Mouse (Mus musculus): ENCODE results near the gene Epb41. TPM values are rescaled to one million over a fixed set of nuclear protein-coding genes. Genes with fewer than 3 reads are reported as not detected.

Epb41 gene
- polyA plus RNA-seq, 1 experiment from 2014 or later, result 91.9 TPM

- Histone ChIP-seq H3K27ac (no peak overlapping the region), H3K36me3 (ENCODE audit: inconsistent target) (no peaks in the 10 kb centered on the region), H3K4me3 (ENCODE audit: inconsistent target) (no peak overlapping the region), H3K79me2 (ENCODE audit: inconsistent target) (no peaks in the 10 kb centered on the region)
- WGBS (ENCODE audit: missing documents), result 94% methylated on average over 3 of the region's 4 CpGs
Measured at GRCm38 (mm10) chr4:132080492-132080983, 5.4 kb upstream of the Epb41 start.

DNA sequence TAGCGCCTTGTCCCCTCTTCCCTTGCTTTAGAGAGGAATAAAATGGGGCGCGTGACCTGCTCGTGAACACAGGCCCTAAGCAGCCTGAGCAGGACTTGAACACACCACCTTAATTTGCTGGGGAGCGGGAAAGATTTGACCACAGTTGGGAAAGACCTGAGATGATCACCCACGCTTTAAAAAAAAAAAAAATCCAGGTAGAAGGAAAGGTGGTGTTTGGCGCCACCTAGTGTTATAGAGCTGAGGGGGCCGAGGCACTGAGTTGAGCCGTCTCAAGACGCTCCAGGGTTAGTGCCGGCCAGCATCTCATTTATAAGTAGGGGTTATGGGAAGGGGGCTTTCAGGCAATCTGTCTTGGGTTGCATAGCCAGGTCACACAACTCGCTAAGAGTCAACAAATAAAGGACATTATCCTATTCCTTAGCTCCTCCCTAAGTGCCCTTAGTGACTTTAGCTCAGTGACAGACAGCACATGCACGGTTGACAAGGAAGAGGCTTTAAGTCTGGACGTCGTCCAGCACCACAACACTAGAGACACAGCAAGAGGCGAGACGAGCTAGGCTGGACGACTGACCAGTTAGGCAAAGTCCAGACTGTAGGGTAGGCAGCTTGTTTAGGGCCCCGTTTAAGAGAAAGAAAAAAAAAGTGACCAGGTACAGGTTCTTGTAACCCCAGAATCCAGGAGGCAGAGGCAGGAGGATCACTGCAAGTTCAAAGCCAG lies 4.6 kb upstream of the Epb41 start:
- H3K4me3 ChIP-seq (ENCODE audit: inconsistent target), result no peak overlapping the region

GRCm38 (mm10) chr4:132078296-132078714 lies 3.2 kb upstream of the Epb41 start:
- peak overlapping the region; percentile 12; the same call in 1 of the 2 replicates for H3K4me3 ChIP-seq (ENCODE audit: inconsistent target)
- H3K36me3 ChIP-seq (ENCODE audit: inconsistent target), result no peaks in the 10 kb centered on the region
- H3K79me2 ChIP-seq (ENCODE audit: inconsistent target), result peaks cover 12% of the 10 kb centered on the region
- peak overlapping the region; percentile 79 for H3K27ac ChIP-seq
- 3% methylated on average over 7 of the region's 7 CpGs for WGBS (ENCODE audit: missing documents)

More for the DNA sequence above, 4.6 kb upstream of the Epb41 start:
- Histone ChIP-seq H3K79me2 (ENCODE audit: inconsistent target) (no peaks in the 10 kb centered on the region), H3K27ac (no peak overlapping the region), H3K36me3 (ENCODE audit: inconsistent target) (no peaks in the 10 kb centered on the region)
- 23% methylated on average over 19 of the region's 19 CpGs for WGBS (ENCODE audit: missing documents)

DNA sequence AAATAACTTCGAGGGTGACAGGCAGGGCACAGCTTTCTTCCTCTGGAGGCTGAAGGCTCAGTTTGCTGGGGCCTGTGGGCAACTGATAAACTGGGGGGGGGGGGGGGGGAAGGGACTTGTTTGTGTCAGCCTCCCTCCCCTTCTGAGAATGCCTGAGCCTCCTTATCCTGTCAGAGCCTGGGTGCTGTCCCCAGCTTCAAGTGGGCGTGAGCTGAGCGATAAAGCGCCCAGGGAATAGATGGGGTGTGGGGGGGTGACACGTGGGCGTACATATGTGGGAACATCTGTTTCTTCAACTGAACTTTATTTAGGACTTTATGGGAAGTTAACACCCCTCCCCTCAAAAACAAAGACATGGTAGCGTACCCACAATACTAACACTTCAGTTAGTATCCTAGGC lies 2.3 kb upstream of the Epb41 start:
- H3K36me3 ChIP-seq (ENCODE audit: inconsistent target), result no peaks in the 10 kb centered on the region
- no peak overlapping the region for H3K4me3 ChIP-seq (ENCODE audit: inconsistent target)
- 42% methylated on average over 5 of the region's 7 CpGs for WGBS (ENCODE audit: missing documents)
- peak overlapping the region; percentile 79 for H3K27ac ChIP-seq
- peaks cover 21% of the 10 kb centered on the region for H3K79me2 ChIP-seq (ENCODE audit: inconsistent target)

DNA sequence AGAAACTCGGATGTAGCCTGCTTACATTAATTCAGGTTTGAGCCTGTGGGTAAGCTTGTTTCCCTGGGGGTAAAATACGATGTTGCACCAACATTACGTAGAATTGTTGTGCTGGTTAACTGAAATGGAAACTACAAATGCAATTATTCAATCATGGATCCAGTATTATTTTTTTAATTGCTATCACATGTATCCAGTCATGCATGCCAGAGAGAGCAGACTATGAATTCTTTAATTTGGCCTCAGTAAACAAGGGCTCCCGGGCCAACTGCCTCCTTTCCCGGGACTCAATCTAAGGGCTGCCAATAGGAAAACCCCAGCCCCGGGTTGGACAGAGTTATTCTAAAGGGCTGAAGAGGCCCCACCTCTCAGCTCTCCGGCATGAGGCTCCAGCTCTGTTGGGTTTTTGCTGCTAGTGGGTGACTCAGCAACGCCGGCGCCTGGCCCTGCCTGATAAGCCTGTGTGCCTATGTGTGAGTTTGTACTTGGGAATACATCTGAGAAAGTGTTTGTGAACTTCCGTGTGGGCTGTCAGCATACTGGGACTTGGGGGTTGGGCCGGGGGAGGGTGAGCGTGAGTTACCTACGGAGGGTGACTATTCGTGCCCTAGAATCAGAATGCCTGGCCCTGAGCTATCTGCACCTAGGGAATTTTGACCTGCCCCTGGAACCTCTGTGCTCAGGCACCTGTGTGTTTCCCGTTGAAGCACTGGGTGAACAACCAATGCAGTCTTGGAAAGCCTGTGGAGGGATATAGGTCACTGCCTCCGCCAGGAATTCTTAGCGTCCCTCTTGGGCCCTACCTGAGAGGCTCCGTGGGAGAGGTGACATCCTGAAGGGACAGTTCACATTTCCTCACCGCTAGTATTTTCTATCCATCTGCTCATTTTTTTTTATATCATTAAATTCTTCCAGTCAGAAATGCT lies 1.6 kb upstream of the Epb41 start:
- H3K27ac ChIP-seq, result peak overlapping the region; percentile 79
- WGBS (ENCODE audit: missing documents), result 17% methylated on average over 20 of the region's 20 CpGs
- peaks cover 28% of the 10 kb centered on the region for H3K79me2 ChIP-seq (ENCODE audit: inconsistent target)
- H3K36me3 ChIP-seq (ENCODE audit: inconsistent target), result no peaks in the 10 kb centered on the region
- H3K4me3 ChIP-seq (ENCODE audit: inconsistent target), result no peak overlapping the region; the same call in 1 of the 2 replicates

GRCm38 (mm10) chr4:132075796-132076195 lies 675 bp upstream of the Epb41 start:
- Histone ChIP-seq H3K79me2 (ENCODE audit: inconsistent target) (peaks cover 37% of the 10 kb centered on the region), H3K4me3 (ENCODE audit: inconsistent target) (no peak overlapping the region), H3K36me3 (ENCODE audit: inconsistent target) (no peaks in the 10 kb centered on the region; the same call in 1 of the 2 replicates), H3K27ac (peak overlapping the region; percentile 79)
- WGBS (ENCODE audit: missing documents), result 75% methylated on average over 1 of the region's 1 CpGs

- H3K27ac ChIP-seq, result peak within 1 kb of the TSS; percentile 79
- H3K4me3 ChIP-seq (ENCODE audit: inconsistent target), result peak within 1 kb of the TSS; percentile 84
- WGBS (ENCODE audit: missing documents), result 2% methylated on average over 42 of the region's 42 CpGs
- peaks cover 52% of the 10 kb centered on the region for H3K79me2 ChIP-seq (ENCODE audit: inconsistent target)
- peaks cover 12% of the 10 kb centered on the region; the same call in 1 of the 2 replicates for H3K36me3 ChIP-seq (ENCODE audit: inconsistent target)
Measured at GRCm38 (mm10) chr4:132074077-132074932, 816 bp downstream of the Epb41 start, which contains the start of gene Gm10300. Gm10300 (plus strand) TSS chr4:132074697.

DNA sequence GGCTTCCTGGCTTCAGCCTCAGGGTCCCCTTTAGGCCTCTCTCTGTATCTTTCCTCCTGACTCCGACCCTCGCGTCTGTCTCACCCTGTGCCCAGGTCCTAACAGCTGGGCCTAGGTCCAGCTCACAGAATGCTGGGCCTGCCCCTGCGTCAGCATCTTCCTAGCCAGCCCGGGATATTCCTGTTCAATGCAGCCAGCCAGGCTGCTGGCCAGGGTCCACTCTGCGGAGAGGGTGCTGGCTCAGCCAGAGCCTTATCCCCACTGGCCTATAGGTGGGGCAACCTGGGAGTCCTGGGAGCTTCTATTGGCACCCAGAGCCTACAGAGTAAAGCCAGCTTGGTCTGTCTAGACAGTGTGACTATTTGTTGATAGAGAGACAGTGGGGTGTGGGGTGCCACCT lies 2.2 kb downstream of the Epb41 start:
- H3K27ac ChIP-seq, result no peak overlapping the region

DNA sequence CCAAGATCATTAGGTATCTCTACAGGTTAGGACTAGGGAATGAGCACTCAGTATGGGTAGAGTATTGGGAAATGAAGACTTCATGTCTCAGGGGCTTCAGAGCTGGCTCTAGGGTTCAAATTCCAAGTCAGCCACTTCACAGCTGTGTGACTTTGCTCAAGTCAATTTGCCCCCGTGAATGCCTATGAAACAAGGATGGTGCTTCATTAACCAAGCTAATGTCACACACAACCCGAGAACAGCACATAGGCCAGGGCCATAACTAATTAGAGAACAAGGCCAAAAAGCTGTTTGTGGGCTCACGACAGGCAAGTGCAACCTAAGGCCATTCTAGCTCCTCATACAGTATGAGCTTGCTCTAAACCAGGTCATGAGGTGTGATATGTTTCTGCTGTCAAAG lies 3.0 kb downstream of the Epb41 start:
- 98% methylated on average over 3 of the region's 3 CpGs for WGBS (ENCODE audit: missing documents)
- Histone ChIP-seq H3K79me2 (ENCODE audit: inconsistent target) (peaks cover 73% of the 10 kb centered on the region), H3K36me3 (ENCODE audit: inconsistent target) (peaks cover 12% of the 10 kb centered on the region; the same call in 1 of the 2 replicates), H3K27ac (no peak overlapping the region), H3K4me3 (ENCODE audit: inconsistent target) (no peak overlapping the region)

More for the DNA sequence above, 2.2 kb downstream of the Epb41 start:
- peaks cover 66% of the 10 kb centered on the region for H3K79me2 ChIP-seq (ENCODE audit: inconsistent target)
- H3K4me3 ChIP-seq (ENCODE audit: inconsistent target), result no peak overlapping the region
- WGBS (ENCODE audit: missing documents), result 94% methylated on average over 6 of the region's 6 CpGs
- H3K36me3 ChIP-seq (ENCODE audit: inconsistent target), result peaks cover 12% of the 10 kb centered on the region; the same call in 1 of the 2 replicates

GRCm38 (mm10) chr4:132071674-132072073 lies 3.4 kb downstream of the Epb41 start:
- peaks cover 12% of the 10 kb centered on the region; the same call in 1 of the 2 replicates for H3K36me3 ChIP-seq (ENCODE audit: inconsistent target)
- no peak overlapping the region for H3K4me3 ChIP-seq (ENCODE audit: inconsistent target)
- no peak overlapping the region for H3K27ac ChIP-seq
- 94% methylated on average over 2 of the region's 2 CpGs for WGBS (ENCODE audit: missing documents)
- H3K79me2 ChIP-seq (ENCODE audit: inconsistent target), result peaks cover 78% of the 10 kb centered on the region

DNA sequence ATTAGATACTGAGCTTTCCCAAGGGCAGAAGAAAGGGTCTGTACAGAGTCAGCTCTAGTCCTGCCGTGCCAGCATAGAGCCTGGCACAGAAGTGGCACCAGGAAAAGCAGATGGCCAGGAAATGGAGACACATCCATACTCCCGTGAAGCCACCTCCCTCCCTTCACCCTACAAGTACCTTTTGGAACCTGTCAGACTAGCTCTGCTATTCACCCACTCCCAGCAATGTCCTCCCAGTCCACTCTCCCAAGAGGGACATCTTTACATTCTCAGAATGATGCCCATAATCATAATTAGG lies 7.2 kb downstream of the Epb41 start:
- H3K4me3 ChIP-seq (ENCODE audit: inconsistent target), result no peak overlapping the region
- 77% methylated on average over 2 of the region's 2 CpGs for WGBS (ENCODE audit: missing documents)

GRCm38 (mm10) chr4:132067112-132067937 lies 7.8 kb downstream of the Epb41 start:
- no peak overlapping the region for H3K27ac ChIP-seq
- 93% methylated on average over 14 of the region's 14 CpGs for WGBS (ENCODE audit: missing documents)
- H3K36me3 ChIP-seq (ENCODE audit: inconsistent target), result peaks cover 12% of the 10 kb centered on the region; the same call in 1 of the 2 replicates
- peaks cover 100% of the 10 kb centered on the region for H3K79me2 ChIP-seq (ENCODE audit: inconsistent target)
- H3K4me3 ChIP-seq (ENCODE audit: inconsistent target), result no peak overlapping the region

More for the DNA sequence above, 7.2 kb downstream of the Epb41 start:
- H3K36me3 ChIP-seq (ENCODE audit: inconsistent target), result peaks cover 12% of the 10 kb centered on the region; the same call in 1 of the 2 replicates
- peaks cover 100% of the 10 kb centered on the region for H3K79me2 ChIP-seq (ENCODE audit: inconsistent target)
- no peak overlapping the region for H3K27ac ChIP-seq

DNA sequence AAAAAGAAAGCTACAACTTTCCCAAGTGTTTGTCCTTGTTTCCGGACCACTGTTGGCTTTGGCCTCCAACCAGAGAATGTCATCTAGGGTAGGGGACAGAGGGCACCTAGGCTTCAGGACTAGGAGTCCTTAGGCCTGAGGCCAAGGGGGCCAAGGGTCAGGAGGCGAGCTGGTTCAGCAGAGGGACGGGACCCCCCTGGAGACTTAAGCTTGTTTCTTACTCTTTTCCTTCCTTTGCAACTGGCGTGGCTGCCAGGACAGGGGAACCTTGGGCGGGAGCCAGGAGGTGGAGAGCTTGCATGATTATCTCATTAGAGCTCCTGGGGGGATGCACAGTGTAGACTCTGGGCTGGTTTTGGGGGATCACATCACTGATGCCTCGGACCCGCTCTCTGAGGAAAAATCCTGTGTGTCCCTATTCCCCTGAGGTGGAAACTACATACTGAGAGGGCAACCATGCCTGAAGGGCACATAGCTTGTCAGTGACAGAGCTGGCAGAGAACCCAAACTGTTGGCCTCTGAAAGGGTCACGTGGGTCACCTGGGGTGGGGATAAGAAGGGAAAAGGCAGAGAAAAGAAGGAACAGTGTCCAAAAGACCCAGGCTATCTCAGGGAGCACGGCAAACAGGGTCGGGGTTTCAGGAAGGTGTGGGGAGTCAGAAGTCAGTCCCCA lies 8.9 kb downstream of the Epb41 start:
- WGBS (ENCODE audit: missing documents), result 69% methylated on average over 10 of the region's 10 CpGs
- Histone ChIP-seq H3K27ac (no peak overlapping the region), H3K4me3 (ENCODE audit: inconsistent target) (no peak overlapping the region), H3K79me2 (ENCODE audit: inconsistent target) (peaks cover 100% of the 10 kb centered on the region), H3K36me3 (ENCODE audit: inconsistent target) (peaks cover 12% of the 10 kb centered on the region; the same call in 1 of the 2 replicates)
